Mouse (Mus musculus): Measurements from ENCODE around the gene Dnajb12. TPM values are rescaled to one million over a fixed set of nuclear protein-coding genes. Genes with fewer than 3 reads are reported as not detected.
A peak's percentile ranks its signal among the peaks of the same experiment; 100 is the strongest.

The Dnajb12 gene
- 22.4 and 27.7 TPM in 2 replicates for total RNA-seq (2014; rRNA removed)
- 47.0 and 56.9 TPM in 2 replicates for polyA plus RNA-seq (2012; rRNA removed)

GRCm38 (mm10) chr10:59879255-59880028 lies at the start of gene Dnajb12:
Gene Dnajb12 (plus strand): TSS chr10:59879556.
- H3K4me1 ChIP-seq (ENCODE audit: control insufficient read depth, insufficient read depth, low read length): peaks cover 21% of the 10 kb centered on the region
- TF ChIP-seq CTCF (IDR thresholded peaks at IDR 0.05; ENCODE audit: low read depth, low read length) (no peak), POLR2A (IDR thresholded peaks at IDR 0.05; ENCODE audit: extremely low read depth, insufficient read depth, low read length) (peak; percentile 61; the same call in 1 of the 2 replicates)
- WGBS: under 1% methylated on average over 80 of the region's 80 CpGs

GRCm38 (mm10) chr10:59829886-59830285 lies 49.5 kb upstream of the Dnajb12 start:
- 95% methylated on average over 6 of the region's 6 CpGs for WGBS
- no peak for TF ChIP-seq POLR2A (IDR thresholded peaks at IDR 0.05; ENCODE audit: extremely low read depth, insufficient read depth, low read length)
- TF ChIP-seq CTCF (IDR thresholded peaks at IDR 0.05; ENCODE audit: low read depth, low read length): peak; percentile 17; the same call in 1 of the 2 replicates
- H3K9ac ChIP-seq (ENCODE audit: low read depth, low read length): no peak overlapping the region
- peaks cover 13% of the 10 kb centered on the region; the same call in 1 of the 2 replicates for H3K36me3 ChIP-seq (ENCODE audit: control insufficient read depth, insufficient read depth, low read length)
- no peak overlapping the region for H3K4me3 ChIP-seq (ENCODE audit: insufficient read depth, low read depth, low read length)
- H3K27ac ChIP-seq (replicated peaks; ENCODE audit: insufficient read depth, low read depth, low read length): no peak overlapping the region
- no peaks in the 10 kb centered on the region for H3K79me2 ChIP-seq (ENCODE audit: control insufficient read depth, insufficient read depth, low read length)
- H3K27me3 ChIP-seq (ENCODE audit: control insufficient read depth, insufficient read depth, low read length): no peaks in the 10 kb centered on the region
- no peak for DNase-seq (ENCODE audit: extremely low read depth, low read depth, low spot score)
- H3K4me1 ChIP-seq (ENCODE audit: control insufficient read depth, insufficient read depth, low read length): 0 out of 2 replicates have a peak, but pooled peaks cover 1% of the 10 kb centered on the region

More at GRCm38 (mm10) chr10:59879255-59880028, at the start of gene Dnajb12:
- Histone ChIP-seq H3K27ac (replicated peaks; ENCODE audit: insufficient read depth, low read depth, low read length) (peak within 1 kb of the TSS; percentile 99), H3K9ac (ENCODE audit: low read depth, low read length) (peak within 1 kb of the TSS; percentile 98), H3K79me2 (ENCODE audit: control insufficient read depth, insufficient read depth, low read length) (peaks cover 24% of the 10 kb centered on the region; the same call in 1 of the 2 replicates), H3K4me3 (ENCODE audit: insufficient read depth, low read depth, low read length) (peak within 1 kb of the TSS; percentile 97), H3K27me3 (ENCODE audit: control insufficient read depth, insufficient read depth, low read length) (no peaks in the 10 kb centered on the region), H3K36me3 (ENCODE audit: control insufficient read depth, insufficient read depth, low read length) (no peaks in the 10 kb centered on the region)
- peak; percentile 91 for DNase-seq (ENCODE audit: extremely low read depth, low read depth, low spot score)

DNA sequence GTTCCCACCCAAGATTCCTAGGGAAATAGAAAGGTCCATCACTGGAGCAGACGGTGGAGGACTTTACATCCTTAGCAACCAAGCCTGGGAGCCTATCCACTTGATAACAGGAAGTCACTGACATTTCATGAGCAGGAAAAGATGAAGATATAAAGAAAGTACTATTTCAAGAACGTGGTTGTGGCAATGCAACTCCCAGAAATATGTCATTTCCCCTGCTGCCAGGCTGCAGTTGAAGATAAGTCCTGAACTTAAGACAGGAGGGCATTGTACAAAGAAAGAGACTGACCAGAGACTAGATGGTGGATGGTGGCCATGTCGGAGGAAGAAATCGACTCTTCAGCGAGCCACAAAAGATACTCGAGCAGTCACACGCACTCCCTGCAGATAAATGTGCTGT lies 47.4 kb upstream of the Dnajb12 start:
- Histone ChIP-seq H3K4me3 (ENCODE audit: insufficient read depth, low read depth, low read length) (no peak overlapping the region), H3K27ac (replicated peaks; ENCODE audit: insufficient read depth, low read depth, low read length) (no peak overlapping the region), H3K9ac (ENCODE audit: low read depth, low read length) (no peak overlapping the region), H3K4me1 (ENCODE audit: control insufficient read depth, insufficient read depth, low read length) (0 out of 2 replicates have a peak, but pooled peaks cover 1% of the 10 kb centered on the region), H3K27me3 (ENCODE audit: control insufficient read depth, insufficient read depth, low read length) (no peaks in the 10 kb centered on the region), H3K79me2 (ENCODE audit: control insufficient read depth, insufficient read depth, low read length) (no peaks in the 10 kb centered on the region), H3K36me3 (ENCODE audit: control insufficient read depth, insufficient read depth, low read length) (peaks cover 13% of the 10 kb centered on the region; the same call in 1 of the 2 replicates)
- 68% methylated on average over 7 of the region's 7 CpGs for WGBS
- DNase-seq (ENCODE audit: extremely low read depth, low read depth, low spot score): no peak
- TF ChIP-seq CTCF (IDR thresholded peaks at IDR 0.05; ENCODE audit: low read depth, low read length) (no peak), POLR2A (IDR thresholded peaks at IDR 0.05; ENCODE audit: extremely low read depth, insufficient read depth, low read length) (no peak)

GRCm38 (mm10) chr10:59835301-59836155 lies 43.8 kb upstream of the Dnajb12 start:
- no peak overlapping the region for H3K27ac ChIP-seq (replicated peaks; ENCODE audit: insufficient read depth, low read depth, low read length)
- no peaks in the 10 kb centered on the region for H3K79me2 ChIP-seq (ENCODE audit: control insufficient read depth, insufficient read depth, low read length)
- WGBS: 91% methylated on average over 14 of the region's 14 CpGs
- no peak overlapping the region for H3K9ac ChIP-seq (ENCODE audit: low read depth, low read length)
- H3K4me1 ChIP-seq (ENCODE audit: control insufficient read depth, insufficient read depth, low read length): 0 out of 2 replicates have a peak, but pooled peaks cover 1% of the 10 kb centered on the region
- H3K4me3 ChIP-seq (ENCODE audit: insufficient read depth, low read depth, low read length): no peak overlapping the region
- H3K36me3 ChIP-seq (ENCODE audit: control insufficient read depth, insufficient read depth, low read length): 0 out of 2 replicates have a peak, but pooled peaks cover 2% of the 10 kb centered on the region
- TF ChIP-seq CTCF (IDR thresholded peaks at IDR 0.05; ENCODE audit: low read depth, low read length) (no peak), POLR2A (IDR thresholded peaks at IDR 0.05; ENCODE audit: extremely low read depth, insufficient read depth, low read length) (no peak)
- no peak for DNase-seq (ENCODE audit: extremely low read depth, low read depth, low spot score)
- no peaks in the 10 kb centered on the region for H3K27me3 ChIP-seq (ENCODE audit: control insufficient read depth, insufficient read depth, low read length)

- Histone ChIP-seq H3K36me3 (ENCODE audit: control insufficient read depth, insufficient read depth, low read length) (0 out of 2 replicates have a peak, but pooled peaks cover 2% of the 10 kb centered on the region), H3K9ac (ENCODE audit: low read depth, low read length) (no peak overlapping the region), H3K27me3 (ENCODE audit: control insufficient read depth, insufficient read depth, low read length) (no peaks in the 10 kb centered on the region), H3K79me2 (ENCODE audit: control insufficient read depth, insufficient read depth, low read length) (no peaks in the 10 kb centered on the region), H3K4me1 (ENCODE audit: control insufficient read depth, insufficient read depth, low read length) (no peaks in the 10 kb centered on the region), H3K4me3 (ENCODE audit: insufficient read depth, low read depth, low read length) (no peak overlapping the region), H3K27ac (replicated peaks; ENCODE audit: insufficient read depth, low read depth, low read length) (no peak overlapping the region)
- WGBS: 98% methylated on average over 5 of the region's 5 CpGs
- no peak for DNase-seq (ENCODE audit: extremely low read depth, low read depth, low spot score)
- TF ChIP-seq POLR2A (IDR thresholded peaks at IDR 0.05; ENCODE audit: extremely low read depth, insufficient read depth, low read length) (no peak), CTCF (IDR thresholded peaks at IDR 0.05; ENCODE audit: low read depth, low read length) (no peak)
Measured at GRCm38 (mm10) chr10:59837490-59837889, 41.9 kb upstream of the Dnajb12 start.
